Mouse (Mus musculus) forebrain, embryonic 11.5 days (tissue): ENCODE results near the gene Pram1. TPM values are rescaled to one million over a fixed set of nuclear protein-coding genes. Genes with fewer than 3 reads are reported as not detected.

Source experiments
- ATAC-seq: fragments of 200-750 bp; cut with Nextera tagmentation; replicated peaks from 2 replicates; pipeline ENCODE4 v1.8.0; 2017; ENCODE audit warnings: moderate TSS enrichment; ENCODE audit not compliant: low FRiP score
- DNase-seq: peaks from one replicate; pipeline ENCODE4 v3.0.0-alpha.2; 2017; ENCODE audit warnings: low spot score
- H3K27ac ChIP-seq: fragments of 300-500 bp; sonication (generic); 2 replicates; pipeline ENCODE4 v1.5.1; 2014; ENCODE audit warnings: low read depth, low read length
- H3K27me3 ChIP-seq: fragments of 300-500 bp; sonication (generic); 2 replicates; pipeline ENCODE4 v1.6.1; 2014; ENCODE audit warnings: mild to moderate bottlenecking, low read length, mixed read lengths; ENCODE audit not compliant: control insufficient read depth, insufficient read depth
- H3K36me3 ChIP-seq: fragments of 300-500 bp; sonication (generic); 2 replicates; pipeline ENCODE4 v1.6.1; 2014; ENCODE audit warnings: mild to moderate bottlenecking, low read length, moderate library complexity, mixed read lengths; ENCODE audit not compliant: control insufficient read depth, insufficient read depth
- H3K4me1 ChIP-seq: fragments of 300-500 bp; sonication (generic); replicated peaks from 2 replicates; pipeline ENCODE4 v1.6.1; 2014; ENCODE audit warnings: low read length, mixed read lengths; ENCODE audit not compliant: control insufficient read depth, insufficient read depth
- H3K4me2 ChIP-seq: fragments of 300-500 bp; sonication (generic); 2 replicates; pipeline ENCODE4 v1.6.1; 2014; ENCODE audit warnings: low read depth, mild to moderate bottlenecking, low read length, moderate library complexity, mixed read lengths; ENCODE audit not compliant: severe bottlenecking
- H3K4me3 ChIP-seq: fragments of 300-500 bp; sonication (generic); 2 replicates; pipeline ENCODE4 v1.5.1; 2014; ENCODE audit warnings: low read depth, low read length
- H3K9ac ChIP-seq: fragments of 300-500 bp; sonication (generic); 2 replicates; pipeline ENCODE4 v1.6.1; 2014; ENCODE audit warnings: low read length
- H3K9me3 ChIP-seq: fragments of 300-500 bp; sonication (generic); 2 replicates; pipeline ENCODE4 v1.6.1; 2016; ENCODE audit warnings: low read length, mixed read lengths; ENCODE audit not compliant: control insufficient read depth
- WGBS: fragments of 180-500 bp; shearing (Covaris S2); extraction: QIAGEN DNeasy Blood & Tissue Kit; methylation state at CpG from one replicate; pipeline ENCODE4 v1.1.7; 2014; 5-methylcytosine and 5-hydroxymethylcytosine counted together
- polyA plus RNA-seq: library from polyadenylated mRNA; unstranded; fragments of >200 nt; fragmentation: Nextera tagmentation; extraction: Ambion mirVana; gene quantifications from 2 replicates; pipeline ENCODE4 v1.2.1, GENCODE M21; 2014

The Pram1 gene
- polyA plus RNA-seq, 1 experiment from 2014 or later = 1.2 TPM

DNA sequence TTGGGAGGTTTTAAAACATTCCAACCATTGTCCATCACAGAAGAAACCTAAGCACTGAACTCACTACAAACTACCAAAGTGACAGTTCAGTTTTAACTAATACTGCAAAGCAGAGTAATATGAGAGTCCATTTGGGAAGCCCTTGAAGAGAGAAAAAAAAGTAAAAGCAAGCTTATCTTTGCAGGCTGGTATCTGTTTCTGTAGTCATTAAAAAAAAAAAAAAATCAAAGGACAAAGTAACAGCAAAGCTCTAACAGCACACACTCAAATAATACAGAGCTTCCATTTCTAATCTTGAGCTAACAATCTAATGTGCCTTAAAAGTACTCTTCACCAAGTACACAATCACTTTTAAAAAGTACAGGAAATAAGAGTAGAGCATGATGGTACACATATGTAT lies 43.9 kb downstream of the Pram1 start:
- Histone ChIP-seq H3K4me2 (peak overlapping the region; percentile 21; the same call in 1 of the 2 replicates), H3K27me3 (no peaks in the 10 kb centered on the region), H3K36me3 (no peaks in the 10 kb centered on the region; the same call in 1 of the 2 replicates), H3K4me3 (no peak overlapping the region), H3K27ac (no peak overlapping the region), H3K4me1 (peaks cover 10% of the 10 kb centered on the region), H3K9me3 (no peaks in the 10 kb centered on the region), H3K9ac (no peak overlapping the region)
- DNase-seq (no peak), ATAC-seq (no peak)

DNA sequence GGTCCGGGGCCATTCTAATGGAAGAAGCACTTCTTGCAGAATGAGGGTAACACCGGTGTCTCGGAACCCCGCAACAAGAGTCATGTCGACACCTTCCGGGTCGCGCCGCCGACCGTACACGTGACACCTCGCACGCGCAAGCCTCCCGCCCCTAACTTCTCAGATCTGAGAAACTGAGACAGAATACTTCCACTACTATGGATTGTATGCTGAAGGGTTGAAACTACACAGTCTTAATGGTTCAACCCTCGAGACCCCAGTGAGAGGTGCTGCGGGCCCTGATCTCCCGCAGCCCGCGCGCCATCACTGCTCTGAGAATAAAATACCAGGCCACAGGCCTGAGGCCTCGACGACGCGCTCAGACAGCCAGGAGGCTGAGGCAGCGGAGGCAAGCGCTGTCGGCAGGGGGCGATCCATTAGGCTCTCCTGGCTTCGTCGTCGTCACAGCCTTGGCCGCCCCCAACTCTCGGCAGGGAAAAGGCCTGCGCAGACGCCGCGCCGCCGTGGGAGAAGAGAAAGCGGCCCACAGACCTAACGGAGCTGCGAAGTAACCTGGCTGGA lies 46.9 kb downstream of the Pram1 start:
- Histone ChIP-seq H3K4me1 (peaks cover 10% of the 10 kb centered on the region), H3K4me2 (peak overlapping the region; percentile 96), H3K9me3 (no peaks in the 10 kb centered on the region), H3K36me3 (no peaks in the 10 kb centered on the region), H3K27ac (peak overlapping the region; percentile 78), H3K27me3 (no peaks in the 10 kb centered on the region), H3K9ac (peak overlapping the region; percentile 99), H3K4me3 (peak overlapping the region; percentile 64)
- WGBS = under 1% methylated on average over 44 of the region's 44 CpGs
- ATAC-seq (peak; percentile 83), DNase-seq (peak; percentile 78)

DNA sequence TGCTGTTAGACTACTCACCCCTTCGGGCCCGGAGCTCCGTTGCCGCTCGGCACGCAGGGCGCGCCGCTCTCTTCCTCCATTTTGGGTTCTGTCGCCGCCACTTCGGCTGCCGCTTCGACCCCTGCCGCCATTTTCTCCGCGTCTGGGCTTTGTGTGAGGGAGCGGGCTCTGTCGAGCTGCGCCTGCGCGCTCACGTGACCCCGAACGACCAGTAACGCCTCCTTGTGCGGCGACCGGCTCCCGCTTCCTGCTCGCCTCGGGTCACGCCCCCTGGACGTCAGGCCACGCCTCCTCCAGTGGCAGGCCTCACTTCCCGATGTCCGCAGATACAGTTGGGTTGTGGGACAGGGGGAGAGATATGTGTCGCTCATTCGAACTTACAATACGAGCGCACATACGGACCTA lies 47.4 kb downstream of the Pram1 start:
- whole genome bisulfite sequencing = under 1% methylated on average over 42 of the region's 42 CpGs
- Histone ChIP-seq H3K9ac (peak overlapping the region; percentile 99), H3K4me1 (peaks cover 10% of the 10 kb centered on the region), H3K4me2 (peak overlapping the region; percentile 96), H3K27me3 (no peaks in the 10 kb centered on the region), H3K9me3 (no peaks in the 10 kb centered on the region), H3K27ac (peak overlapping the region; percentile 78), H3K36me3 (no peaks in the 10 kb centered on the region), H3K4me3 (peak overlapping the region; percentile 64)
- DNase-seq (peak; percentile 99), ATAC-seq (peak; percentile 98)

DNA sequence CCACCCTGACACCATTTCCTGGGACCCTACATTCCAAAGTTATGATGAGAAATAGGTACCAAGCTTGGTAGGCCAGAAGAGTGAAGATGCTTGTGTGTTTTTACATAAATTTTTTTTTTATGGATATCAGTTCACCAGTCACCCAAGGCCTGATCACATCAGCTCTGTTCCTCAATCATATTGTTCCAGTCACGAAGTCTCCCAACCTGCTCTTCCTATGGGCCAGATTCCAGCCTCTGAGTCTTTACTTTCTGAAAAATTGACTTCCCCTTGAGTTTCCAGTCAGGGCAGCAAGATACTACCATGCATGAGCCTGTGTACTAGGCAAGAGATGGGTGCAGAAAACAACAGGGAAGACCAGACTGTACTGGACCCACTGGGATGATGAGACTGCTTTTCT lies 48.9 kb downstream of the Pram1 start, which contains the start of gene Hnrnpm:
Gene Hnrnpm (minus strand): TSS at position 101 of the 400 bp plus-strand sequence.
- ATAC-seq (no peak), DNase-seq (no peak)
- Histone ChIP-seq H3K9ac (peak within 1 kb of the TSS; percentile 35; the same call in 1 of the 2 replicates), H3K4me2 (peak within 1 kb of the TSS; percentile 96; the same call in 1 of the 2 replicates), H3K9me3 (no peaks in the 10 kb centered on the region), H3K27ac (no peak within 1 kb of the TSS), H3K4me3 (peak within 1 kb of the TSS; percentile 64; the same call in 1 of the 2 replicates), H3K36me3 (no peaks in the 10 kb centered on the region), H3K4me1 (peaks cover 10% of the 10 kb centered on the region), H3K27me3 (no peaks in the 10 kb centered on the region)
- 100% methylated on average over 1 of the region's 1 CpGs for WGBS

Other genes with a start within 250 kb of the Pram1 start
- gene Zfp101, start 243.4 kb upstream of the Pram1 start, polyA plus RNA-seq = 21.6 and 25.0 TPM in 2 replicates
- not detected in 2 replicates for gene Actl9, start 205.2 kb upstream of the Pram1 start, polyA plus RNA-seq
- 51.2 and 54.7 TPM in 2 replicates for gene Adamts10, start 113.9 kb upstream of the Pram1 start, polyA plus RNA-seq
- gene Myo1f, start 82.3 kb upstream of the Pram1 start, polyA plus RNA-seq = 1.5 and 2.2 TPM in 2 replicates
- 71.8 and 85.4 TPM in 2 replicates for gene Zfp414, start 9.0 kb upstream of the Pram1 start, polyA plus RNA-seq
- gene Hnrnpm, start 48.8 kb downstream of the Pram1 start, polyA plus RNA-seq = 574 and 590 TPM in 2 replicates
- 39.3 and 40.1 TPM in 2 replicates for gene March2, start 80.6 kb downstream of the Pram1 start, polyA plus RNA-seq
- 330 and 338 TPM in 2 replicates for gene Rab11b, start 122.5 kb downstream of the Pram1 start, polyA plus RNA-seq
- gene Angptl4, start 143.8 kb downstream of the Pram1 start, polyA plus RNA-seq = 16.6 and 20.9 TPM in 2 replicates
- 30.4 and 31.1 TPM in 2 replicates for gene Kank3, start 172.5 kb downstream of the Pram1 start, polyA plus RNA-seq
- 758 and 759 TPM in 2 replicates for gene Rps28, start 186.5 kb downstream of the Pram1 start, polyA plus RNA-seq
- gene Ndufa7, start 186.5 kb downstream of the Pram1 start, polyA plus RNA-seq = 374 and 400 TPM in 2 replicates
- gene Cd320, start 205.0 kb downstream of the Pram1 start, polyA plus RNA-seq = 62.9 and 74.6 TPM in 2 replicates
- not detected in 2 replicates for gene Gm7029, start 235.8 kb downstream of the Pram1 start, polyA plus RNA-seq